Mouse (Mus musculus): Measurements from ENCODE around the gene Cst6.

Gene Cst6

DNA sequence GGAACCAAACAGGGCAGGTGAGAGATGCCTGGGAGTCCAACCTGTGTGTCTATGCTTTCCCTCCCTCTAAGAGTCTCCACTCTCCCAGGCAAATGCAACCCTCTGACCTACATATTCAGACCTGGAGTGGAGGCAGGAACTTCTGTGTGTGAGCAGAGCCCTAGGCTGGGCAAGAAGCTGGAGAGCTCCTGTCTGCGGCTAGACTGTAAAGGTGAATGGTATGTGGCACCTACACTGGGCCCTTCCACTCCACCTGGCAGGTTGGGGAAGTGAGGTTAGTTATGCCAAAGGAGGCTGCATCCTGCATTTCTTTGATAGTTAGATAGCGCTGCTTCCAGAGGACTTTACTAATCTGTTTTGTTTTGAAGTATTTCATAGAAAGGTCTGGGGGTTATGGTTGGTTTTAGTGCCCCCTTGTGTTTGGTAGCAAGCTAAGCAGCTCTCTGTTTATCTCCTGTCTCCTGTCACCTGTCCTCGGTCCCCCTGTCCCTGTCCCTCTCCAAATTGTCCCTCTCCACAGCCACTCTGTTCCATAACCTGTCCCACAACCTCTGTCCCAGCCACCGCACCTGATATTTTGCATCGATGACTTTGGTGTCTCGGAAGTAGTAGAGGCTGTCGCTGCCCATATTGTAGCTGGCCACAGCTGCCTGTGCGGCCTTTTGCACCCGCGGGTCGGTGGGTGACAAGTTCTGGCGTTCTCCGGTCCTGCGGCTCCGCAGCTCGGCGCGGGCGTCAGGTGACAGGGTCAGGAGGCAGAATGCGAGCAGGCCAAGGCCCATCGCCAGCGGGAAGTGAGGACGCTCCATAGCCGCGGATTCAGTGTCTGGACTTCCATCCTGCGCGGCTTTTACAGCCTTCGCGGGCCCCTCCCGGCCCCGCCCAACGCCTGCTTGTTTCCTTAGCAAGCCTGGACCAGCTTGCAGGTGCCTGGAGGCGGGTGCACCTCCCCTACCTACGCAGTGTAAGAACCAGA is 560 bp downstream of the Cst6 start:
- DNase-seq (ENCODE audit: low spot score), result no peak

DNA sequence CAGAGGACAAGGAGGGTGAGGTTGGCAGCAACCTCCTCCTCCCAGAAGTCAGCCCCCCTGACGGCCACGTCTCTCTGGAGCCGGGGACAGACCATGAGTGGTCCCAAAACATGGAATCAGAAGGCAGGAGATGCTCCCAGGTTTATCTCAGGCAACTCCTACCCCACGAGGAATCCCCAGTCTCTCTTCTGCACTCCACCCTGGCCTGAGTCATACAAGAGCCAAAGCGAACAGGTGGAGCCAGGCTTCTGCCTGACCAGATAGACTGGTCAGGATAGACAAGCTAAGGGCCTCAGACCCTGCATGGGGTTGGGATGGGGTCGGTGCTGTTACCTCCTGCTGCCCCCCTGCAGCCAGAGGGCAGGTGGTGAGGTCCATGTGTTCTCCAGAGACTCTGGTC is 1.3 kb downstream of the Cst6 start:
- DNase-seq (ENCODE audit: low spot score), result no peak

DNA sequence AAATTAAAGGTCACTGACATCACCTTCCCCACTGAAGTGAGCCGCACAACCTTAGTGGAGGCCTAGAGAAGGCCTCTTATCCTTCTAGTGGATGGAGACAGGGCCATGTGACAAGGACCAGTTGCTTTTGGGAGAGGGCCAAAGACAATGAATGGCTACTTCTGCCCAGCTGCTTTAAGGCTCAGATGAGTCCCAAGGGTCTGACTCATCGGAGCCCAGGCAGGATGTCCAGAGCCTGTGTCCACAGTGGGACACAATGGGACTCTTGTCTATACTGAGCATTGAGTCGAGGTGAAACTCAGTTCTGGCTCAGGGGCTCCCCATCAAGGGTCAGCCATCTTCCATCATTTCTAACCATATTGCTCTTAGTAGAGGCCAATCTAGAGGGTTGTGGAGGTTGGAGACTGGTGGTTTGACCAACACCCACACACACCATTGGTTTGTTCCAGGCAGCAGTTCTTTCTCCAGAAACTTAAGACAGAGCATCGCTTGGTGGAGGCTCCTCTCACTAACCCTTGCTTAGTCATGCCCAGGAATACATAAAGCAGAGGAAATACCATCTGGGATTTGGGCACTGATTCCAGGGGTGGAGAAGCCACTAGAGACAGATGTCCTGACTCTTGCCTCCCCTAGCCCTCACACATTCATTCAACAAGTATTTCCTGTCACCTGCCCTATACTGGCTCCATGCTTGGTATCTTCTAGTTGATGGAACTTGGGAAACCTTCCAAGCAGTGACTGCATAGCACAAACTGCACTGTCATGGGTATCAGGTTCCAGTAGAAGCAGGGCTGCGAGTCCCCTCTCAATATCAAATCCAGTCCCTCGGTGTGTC is 3.9 kb downstream of the Cst6 start:
- DNase-seq (ENCODE audit: low spot score), result no peak

DNA sequence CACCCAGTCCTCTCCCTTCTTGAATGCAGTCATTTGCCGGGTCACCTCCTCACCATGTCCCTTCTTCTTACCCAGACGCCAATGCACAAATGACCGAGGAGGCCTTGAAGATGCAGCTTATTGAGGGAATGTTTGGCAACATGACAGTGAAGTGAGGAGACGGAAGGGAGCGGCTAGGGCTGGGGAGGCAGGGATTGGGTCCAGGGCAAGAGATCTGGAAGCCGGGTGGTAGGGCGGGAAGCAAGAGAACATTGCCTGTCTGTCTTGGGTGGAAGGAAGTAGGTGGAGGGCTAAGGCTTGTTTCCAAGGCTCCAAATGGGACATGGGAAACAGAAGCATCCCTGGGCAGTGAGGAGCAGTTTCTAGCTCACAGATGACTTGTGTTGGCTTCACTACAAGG is 8.0 kb downstream of the Cst6 start:
- no peak for DNase-seq (ENCODE audit: low spot score)

DNA sequence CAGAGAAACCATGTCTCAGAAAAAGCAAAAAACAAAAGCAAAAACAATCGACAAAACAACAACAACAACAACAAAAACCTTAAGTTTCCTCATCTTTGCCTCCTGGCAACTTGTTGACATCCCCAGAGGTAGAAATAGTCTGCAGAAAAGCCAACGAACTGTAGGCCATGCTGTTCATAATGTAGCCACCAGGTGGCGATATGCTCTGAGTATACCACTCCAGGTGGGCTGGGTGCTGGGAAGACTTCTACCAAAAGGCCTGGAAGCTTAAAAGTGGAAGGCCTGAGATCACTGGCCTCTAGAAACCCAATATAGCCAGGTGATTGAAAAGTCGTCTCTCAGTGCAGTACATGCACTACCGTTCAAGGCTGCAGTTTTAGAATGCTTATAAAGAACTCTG is 11.4 kb downstream of the Cst6 start:
- DNase-seq (ENCODE audit: low spot score), result peak; percentile 74

DNA sequence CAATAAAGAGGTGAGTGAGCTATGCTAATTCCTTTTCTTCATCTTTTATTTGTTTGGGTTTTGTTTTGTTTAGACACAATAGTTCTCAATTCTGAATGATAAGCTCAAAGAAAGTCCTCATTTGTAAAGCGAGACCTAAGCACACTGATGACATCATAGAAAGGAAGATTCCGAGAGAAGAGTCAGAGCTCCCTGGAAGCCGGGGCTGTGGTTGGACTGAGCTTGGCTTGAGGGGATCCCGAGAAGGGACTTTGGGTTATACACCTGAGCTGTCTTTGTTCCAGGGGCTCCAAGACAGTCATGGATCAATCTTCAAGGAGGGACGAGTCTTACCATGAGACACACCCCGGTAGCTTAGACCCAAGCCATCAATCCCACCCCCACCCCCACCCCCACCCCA is 13.9 kb downstream of the Cst6 start, which contains the start of gene Catsper1:
Gene Catsper1 (plus strand): TSS at position 301 of the 400 bp plus-strand sequence.
- DNase-seq (ENCODE audit: low spot score), result no peak

DNA sequence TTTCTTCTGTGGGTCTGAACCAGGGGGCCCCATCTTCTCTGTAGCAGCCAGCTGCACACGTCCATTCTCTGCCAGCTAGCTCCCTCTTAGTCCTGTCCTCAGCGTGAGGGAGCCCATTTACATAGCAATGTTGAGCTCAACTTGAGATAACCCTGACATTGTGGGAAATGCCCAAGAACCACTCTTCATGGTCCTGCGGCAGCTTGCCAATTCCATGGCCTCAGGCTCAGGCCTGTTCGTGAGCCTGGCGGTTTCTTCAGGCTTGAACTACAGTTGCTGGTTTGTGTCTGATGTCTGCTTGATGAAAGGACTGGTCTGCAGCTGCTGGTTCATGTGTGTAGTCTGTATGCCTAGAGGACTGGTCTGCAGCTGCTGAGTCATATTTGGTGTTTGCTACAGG is 14.6 kb downstream of the Cst6 start:
- no peak for DNase-seq (ENCODE audit: low spot score)

DNA sequence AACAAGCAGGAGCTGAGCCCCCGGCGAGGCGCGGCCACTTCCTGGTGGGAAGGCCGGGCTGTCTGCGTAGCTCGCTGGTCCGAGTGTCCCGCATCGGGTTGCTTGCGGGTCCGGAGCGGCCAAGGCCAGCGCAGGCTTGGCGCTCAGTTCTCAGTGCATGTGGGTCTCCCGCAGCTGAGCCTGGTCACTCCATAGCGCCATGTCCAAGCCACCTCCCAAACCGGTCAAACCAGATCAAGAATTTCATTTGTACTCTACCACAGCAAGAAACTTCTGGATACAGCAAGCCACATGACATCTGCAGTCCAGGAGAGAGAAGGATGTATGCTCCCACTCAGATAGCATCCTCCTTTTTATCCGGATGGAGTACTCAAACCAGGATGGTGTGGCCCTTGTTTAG is 21.4 kb downstream of the Cst6 start:
- DNase-seq (ENCODE audit: low spot score), result no peak

DNA sequence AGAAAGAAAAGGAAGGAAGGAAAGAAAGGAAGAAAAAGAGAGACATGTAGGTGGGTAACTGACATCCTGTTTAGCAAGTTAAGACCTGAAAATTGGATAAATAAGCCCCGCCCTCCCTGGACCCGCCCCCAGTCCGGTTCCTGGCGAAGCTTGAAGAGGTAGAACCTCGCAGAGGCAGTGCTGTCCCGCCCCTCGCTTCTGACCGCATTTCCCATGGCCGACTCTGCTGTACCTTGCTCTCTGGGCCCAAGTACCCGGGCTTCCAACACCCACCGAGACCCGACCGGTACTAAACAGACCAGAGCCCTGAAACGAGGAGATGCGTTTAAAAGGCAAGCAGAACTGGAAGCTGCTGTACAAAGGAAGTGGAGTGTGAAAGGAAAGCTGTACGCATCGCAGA is 25.6 kb downstream of the Cst6 start:
- DNase-seq (ENCODE audit: low spot score), result peak; percentile 34

DNA sequence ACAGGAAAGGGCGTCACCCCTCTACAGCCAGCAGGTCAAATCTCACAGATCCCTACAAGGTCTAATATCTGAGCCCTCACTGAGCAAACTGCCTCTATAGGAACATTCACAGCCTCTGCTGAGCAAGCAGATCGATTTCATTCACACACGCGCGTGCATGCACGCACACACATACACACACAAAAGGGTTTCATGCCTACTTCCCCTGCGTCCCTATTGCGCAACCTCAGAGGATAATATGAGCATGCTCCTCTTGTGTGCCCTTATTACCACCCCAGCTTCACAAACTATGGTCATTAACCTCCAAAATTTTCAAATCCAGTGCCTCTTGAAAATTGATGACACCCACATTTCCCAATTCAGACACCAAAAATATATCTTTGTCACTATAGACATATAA is 36.2 kb downstream of the Cst6 start:
- no peak for DNase-seq (ENCODE audit: low spot score)

DNA sequence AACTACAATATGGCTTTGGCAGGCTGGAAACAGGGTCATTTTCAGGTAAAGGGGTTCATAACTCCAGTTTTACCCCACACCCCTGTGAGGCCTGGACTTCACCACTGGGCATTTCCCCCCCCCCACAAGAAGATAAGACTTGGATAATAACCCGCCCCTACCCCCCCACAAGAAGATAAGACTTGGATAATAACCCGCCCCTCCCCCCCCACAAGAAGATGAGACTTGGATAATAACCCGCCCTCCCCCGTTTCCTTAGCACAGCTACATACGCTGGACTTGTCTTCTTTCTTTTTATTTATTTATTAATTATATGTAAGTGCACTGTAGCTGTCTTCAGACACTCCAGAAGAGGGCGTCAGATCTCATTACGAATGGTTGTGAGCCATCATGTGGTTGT is 40.3 kb downstream of the Cst6 start:
- DNase-seq (ENCODE audit: low spot score), result no peak

DNA sequence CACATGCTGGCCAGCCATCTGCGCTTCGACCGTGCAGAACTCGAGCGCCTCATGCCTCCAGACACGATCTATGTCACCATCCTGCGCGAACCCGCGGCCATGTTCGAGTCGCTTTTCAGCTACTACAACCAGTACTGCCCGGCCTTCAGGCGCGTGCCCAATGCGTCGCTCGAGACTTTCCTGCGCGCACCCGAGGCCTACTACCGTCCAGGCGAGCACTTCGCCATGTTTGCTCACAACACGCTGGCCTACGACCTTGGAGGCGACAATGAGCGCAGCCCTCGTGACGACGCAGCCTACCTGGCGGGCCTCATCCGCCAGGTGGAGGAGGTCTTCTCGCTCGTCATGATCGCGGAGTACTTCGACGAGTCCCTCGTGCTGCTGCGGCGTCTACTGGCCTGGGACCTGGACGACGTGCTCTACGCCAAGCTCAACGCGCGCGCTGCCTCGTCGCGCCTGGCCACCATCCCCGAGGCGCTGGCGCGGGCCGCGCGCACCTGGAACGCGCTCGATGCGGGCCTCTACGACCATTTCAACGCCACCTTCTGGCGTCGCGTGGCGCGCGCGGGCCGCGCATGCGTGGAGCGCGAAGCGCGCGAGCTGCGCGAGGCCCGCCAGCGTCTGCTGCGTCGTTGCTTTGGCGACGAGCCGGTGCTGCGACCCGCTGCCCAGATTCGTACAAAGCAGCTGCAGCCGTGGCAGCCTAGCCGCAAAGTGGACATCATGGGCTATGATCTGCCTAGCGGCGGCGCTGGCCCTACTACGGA is 42.2 kb downstream of the Cst6 start:
- DNase-seq (ENCODE audit: low spot score), result peak; percentile 83

DNA sequence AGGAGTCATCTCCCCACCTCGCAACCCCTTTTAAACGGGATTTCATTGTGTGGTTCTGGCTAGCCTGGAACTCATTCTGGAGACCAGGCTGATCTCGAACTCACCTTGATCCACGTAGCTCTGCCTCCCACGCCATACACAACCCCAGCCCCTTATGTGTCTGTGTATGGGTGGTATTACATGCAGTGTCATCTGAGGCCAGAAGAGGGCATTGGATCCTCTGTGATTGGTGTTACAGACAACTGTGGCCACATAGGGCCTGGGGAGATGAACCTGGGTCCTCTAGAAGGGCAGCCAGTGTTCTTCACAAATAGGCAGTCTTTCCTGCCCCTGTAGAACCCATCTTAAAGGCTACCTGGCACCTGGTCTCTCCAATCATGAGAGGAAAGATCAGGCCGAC is 43.1 kb downstream of the Cst6 start:
- no peak for DNase-seq (ENCODE audit: low spot score)

DNA sequence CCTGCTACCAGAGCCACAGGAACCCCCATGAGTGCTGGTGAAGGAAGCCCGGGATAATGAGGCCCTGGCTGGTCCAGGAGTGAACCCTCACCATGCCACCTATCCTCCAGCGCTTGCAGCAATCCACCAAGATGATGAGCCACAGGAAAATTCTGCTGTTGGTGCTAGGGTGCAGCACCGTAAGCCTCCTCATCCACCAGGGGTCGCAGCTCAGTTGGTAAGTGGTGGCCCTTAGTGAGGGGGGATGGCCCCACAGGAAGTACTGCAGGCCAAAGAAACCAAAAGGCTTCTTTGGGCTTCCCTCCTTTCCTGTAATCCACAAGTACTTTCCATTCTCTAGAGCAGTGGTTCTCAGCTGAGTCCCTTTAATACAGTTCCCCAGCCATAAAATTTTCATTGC is 46.9 kb downstream of the Cst6 start:
- DNase-seq (ENCODE audit: low spot score), result no peak

DNA sequence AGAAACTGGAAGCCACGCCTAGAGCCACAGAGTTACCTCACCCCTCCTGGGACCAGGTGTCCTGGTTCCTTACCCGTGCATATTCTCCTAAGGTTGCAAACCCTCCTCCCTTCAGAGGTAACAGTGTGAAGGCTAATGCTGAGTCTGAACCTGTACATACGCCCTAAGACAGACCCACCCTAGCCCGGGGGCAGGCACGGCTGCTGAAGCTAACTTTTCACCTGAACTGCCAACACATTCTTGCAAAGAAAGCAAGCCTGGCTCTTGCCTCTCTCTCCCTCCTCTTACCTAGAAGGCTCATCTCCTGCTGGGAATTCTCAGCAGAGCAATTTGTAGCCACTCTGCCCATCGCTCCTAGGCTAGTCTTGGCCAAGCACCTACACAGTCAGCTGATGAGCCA is 48.8 kb downstream of the Cst6 start:
- DNase-seq (ENCODE audit: low spot score), result no peak

DNA sequence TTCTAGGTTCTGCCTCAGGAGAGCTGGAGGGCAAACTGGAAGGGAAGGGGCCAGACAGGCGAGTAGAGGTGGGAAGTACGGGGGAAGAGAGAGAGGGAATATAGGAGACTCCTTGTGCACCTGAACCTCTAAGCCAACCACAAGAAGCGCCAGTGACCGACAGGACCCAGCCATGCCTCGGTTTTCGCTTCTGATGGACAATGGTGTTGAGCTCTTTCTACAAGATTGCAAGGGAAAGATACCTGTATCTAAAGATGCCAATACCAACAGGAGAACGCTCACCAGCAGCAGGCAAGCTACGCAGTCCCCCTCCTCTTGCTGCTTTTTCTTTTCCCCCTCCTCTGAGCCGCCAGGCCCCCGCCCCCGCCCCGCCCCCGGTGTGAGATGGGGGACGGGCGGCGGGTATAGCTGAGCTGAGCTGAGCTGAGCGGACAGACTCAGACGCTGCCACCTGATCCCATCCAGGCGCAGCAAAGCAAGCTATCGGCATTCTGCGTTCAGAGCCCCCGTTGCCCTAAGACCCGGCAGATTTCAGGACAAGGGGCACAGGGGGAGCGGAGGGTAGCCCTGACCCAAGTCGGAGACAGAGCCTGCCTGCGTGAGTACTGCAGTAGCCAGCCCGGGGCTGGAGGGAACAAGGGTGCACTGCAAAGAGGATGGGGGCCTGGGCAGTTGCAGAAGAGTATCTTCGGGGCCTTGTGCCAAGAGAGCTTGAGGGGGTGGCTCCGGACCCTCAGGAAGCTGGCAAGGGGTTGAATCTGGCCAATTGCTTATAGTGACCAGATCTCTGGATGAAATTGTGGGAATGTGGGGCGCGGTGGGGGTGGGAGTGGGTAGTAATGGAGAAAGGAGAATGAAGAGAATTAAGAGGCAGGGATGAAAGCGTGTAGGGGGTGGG is 51.2 kb downstream of the Cst6 start, which contains the start of gene Gal3st3:
Gene Gal3st3 (plus strand): TSS at position 429 of the 898 bp plus-strand sequence.
- DNase-seq (ENCODE audit: low spot score), result no peak

DNA sequence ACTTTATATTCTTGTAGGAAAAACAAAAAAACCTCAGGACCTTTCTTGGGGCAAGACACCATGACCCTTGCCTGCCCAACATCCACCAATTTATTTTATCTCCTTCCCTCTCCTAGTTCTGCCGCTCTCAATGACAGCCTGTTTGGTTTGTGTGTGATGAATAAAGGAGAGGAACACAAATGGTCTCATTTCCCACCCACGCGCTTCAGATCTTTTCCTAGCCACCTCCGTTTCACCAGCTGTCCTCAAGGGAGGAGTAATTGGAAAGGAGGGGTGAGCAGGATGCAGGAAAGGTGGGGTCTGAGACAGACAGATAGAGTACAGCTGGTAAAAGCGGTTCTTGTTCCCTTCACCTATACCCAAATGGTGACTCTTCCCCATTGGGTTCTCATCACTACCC is 52.7 kb downstream of the Cst6 start:
- DNase-seq (ENCODE audit: low spot score), result no peak

DNA sequence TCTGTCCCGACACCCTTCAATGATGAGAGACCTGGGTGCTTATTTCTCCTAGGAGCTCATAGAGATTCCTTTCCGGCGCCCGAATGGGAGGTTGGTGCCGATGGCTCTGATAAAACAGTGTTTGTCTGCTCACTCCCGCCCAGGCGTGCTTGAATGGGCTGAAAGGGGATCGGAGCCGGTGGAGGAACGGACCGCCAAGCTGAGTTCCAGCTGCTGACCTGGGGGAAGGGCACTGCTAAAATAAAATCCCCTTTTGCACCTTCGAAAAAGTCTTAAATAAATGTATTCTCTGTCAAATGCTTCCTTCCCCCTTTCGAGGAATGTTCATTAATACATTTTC is 53.7 kb downstream of the Cst6 start:
- no peak for DNase-seq (ENCODE audit: low spot score)

DNA sequence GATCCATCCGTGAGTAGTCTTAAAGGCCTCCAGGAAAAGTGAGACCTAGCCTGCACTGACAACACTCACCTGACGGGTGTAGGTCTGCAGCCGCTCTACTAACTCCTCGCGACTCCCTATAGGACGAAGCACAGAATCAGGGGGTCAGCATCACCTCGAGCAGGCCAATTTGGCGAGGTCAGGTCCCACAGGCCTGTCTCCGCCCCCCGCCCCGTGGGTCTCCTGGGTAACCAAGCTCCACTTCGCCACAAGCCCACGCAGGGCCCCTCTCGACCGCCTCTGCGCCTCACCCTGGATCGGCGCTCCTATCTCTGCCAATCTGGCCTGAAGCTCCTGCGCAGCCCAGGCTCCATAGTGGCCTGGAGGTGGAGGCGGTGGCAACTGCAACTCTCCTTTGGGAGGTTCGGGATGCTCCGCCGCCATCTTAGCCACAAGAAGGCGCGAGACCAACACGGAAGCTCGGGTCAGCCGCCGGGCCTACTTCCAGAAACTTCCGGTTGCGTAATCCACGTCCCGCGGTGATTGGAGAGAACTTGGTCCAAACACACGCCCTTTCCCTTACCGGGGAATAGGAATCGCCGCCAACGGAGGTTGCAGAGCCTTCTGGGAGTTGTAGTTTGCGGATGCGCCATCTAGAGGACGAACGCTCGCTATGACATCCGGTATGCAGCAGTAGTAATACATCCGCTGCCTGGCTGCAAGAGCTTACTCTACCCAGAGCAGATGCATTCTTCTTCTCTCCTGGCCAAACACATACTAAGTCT is 54.2 kb downstream of the Cst6 start, which contains the start of gene Sf3b2:
Gene Sf3b2 (minus strand): TSS at position 484 of the 764 bp plus-strand sequence.
- DNase-seq (ENCODE audit: low spot score), result peak; percentile 99
